Mouse (Mus musculus) MEL (cell line): ENCODE results near the gene Cry2. TPM values are rescaled to one million over a fixed set of nuclear protein-coding genes. Genes with fewer than 3 reads are reported as not detected.

Experiments used
- DNase-seq: peaks from one replicate; pipeline ENCODE4 v3.0.0; 2011; ENCODE audit warnings: low read depth, low spot score
- H3K27ac ChIP-seq: 2 replicates; pipeline ENCODE4 v1.5.1; 2012; ENCODE audit warnings: low read depth, mild to moderate bottlenecking, control low read depth, low read length, moderate library complexity; ENCODE audit not compliant: control insufficient read depth
- H3K27me3 ChIP-seq, 2 experiments: fragments of 150-350 bp in 1 of 2; sonication (generic) in 1 of 2; 2 replicates each; pipeline ENCODE4 v1.6.1; 2012; ENCODE audit warnings: low read length in 2 of 2, mild to moderate bottlenecking in 2 of 2, improper control_type of control experiment in 1 of 2, moderate library complexity in 1 of 2; ENCODE audit not compliant: insufficient read depth in 2 of 2, control insufficient read depth in 1 of 2
- H3K36me3 ChIP-seq, 2 experiments: 2 replicates each; pipeline ENCODE4 v1.6.1; 2012 to 2014; ENCODE audit warnings: low read length in 2 of 2, improper control_type of control experiment in 1 of 2, inconsistent platforms in 1 of 2, mild to moderate bottlenecking in 1 of 2; ENCODE audit not compliant: insufficient read depth in 2 of 2, control insufficient read depth in 1 of 2
- H3K4me1 ChIP-seq, 2 experiments: fragments of 150-350 bp in 1 of 2; sonication (generic) in 1 of 2; 2 replicates each; pipeline ENCODE4 v1.6.1; 2012; ENCODE audit warnings: low read length in 2 of 2, improper control_type of control experiment in 1 of 2, mild to moderate bottlenecking in 1 of 2; ENCODE audit not compliant: insufficient read depth in 2 of 2, control insufficient read depth in 1 of 2
- H3K4me3 ChIP-seq, 2 experiments: fragments of 150-350 bp in 1 of 2; sonication (generic) in 1 of 2; 2 replicates each; pipeline ENCODE4 v1.5.1; 2012; ENCODE audit warnings: low read depth in 2 of 2, low read length in 2 of 2, mild to moderate bottlenecking in 2 of 2, moderate library complexity in 2 of 2, control low read depth in 1 of 2, improper control_type of control experiment in 1 of 2; ENCODE audit not compliant: control insufficient read depth in 1 of 2, insufficient read depth in 1 of 2
- H3K79me2 ChIP-seq: 2 replicates; pipeline ENCODE4 v1.6.1; 2012; ENCODE audit warnings: mild to moderate bottlenecking, low read length, moderate library complexity; ENCODE audit not compliant: control insufficient read depth, poor library complexity, insufficient read depth
- H3K9ac ChIP-seq: 2 replicates; pipeline ENCODE4 v1.6.1; 2012; ENCODE audit warnings: low read depth, mild to moderate bottlenecking, control low read depth, low read length, moderate library complexity; ENCODE audit not compliant: control insufficient read depth, poor library complexity, severe bottlenecking
- H3K9me3 ChIP-seq: fragments of 150-350 bp; sonication (generic); replicated peaks from 2 replicates; pipeline ENCODE4 v1.6.1; 2012; ENCODE audit warnings: mild to moderate bottlenecking, low read length, improper control_type of control experiment, moderate library complexity; ENCODE audit not compliant: insufficient read depth
- CTCF ChIP-seq, 3 experiments: IDR thresholded peaks in 2 of 3; conservative IDR thresholded peaks in 1 of 3; 2 replicates each; pipeline ENCODE4 v1.5.1; 2011 to 2012; ENCODE audit warnings: low read length in 3 of 3, low read depth in 2 of 3, mild to moderate bottlenecking in 2 of 3, improper control_type of control experiment in 1 of 3, inconsistent platforms in 1 of 3, mixed read lengths in 1 of 3, moderate library complexity in 1 of 3; ENCODE audit not compliant: control insufficient read depth in 1 of 3, insufficient read depth in 1 of 3, poor library complexity in 1 of 3, severe bottlenecking in 1 of 3
- ELF1 ChIP-seq: IDR thresholded peaks from 2 replicates; pipeline ENCODE4 v1.6.1; 2014; ENCODE audit warnings: low read depth, mild to moderate bottlenecking, inconsistent platforms, low read length, improper control_type of control experiment, moderate library complexity
- EP300 ChIP-seq, 2 experiments: IDR thresholded peaks; 2 replicates each; pipeline ENCODE4 v1.6.1; 2011; ENCODE audit warnings: improper control_type of control experiment in 2 of 2, low read length in 2 of 2, low read depth in 1 of 2, mild to moderate bottlenecking in 1 of 2
- HCFC1 ChIP-seq: IDR thresholded peaks from 2 replicates; pipeline ENCODE4 v1.6.1; 2012; ENCODE audit warnings: low read depth, mild to moderate bottlenecking, inconsistent platforms, low read length, improper control_type of control experiment, moderate library complexity
- MAX ChIP-seq: IDR thresholded peaks from 2 replicates; pipeline ENCODE4 v1.6.1; 2011; ENCODE audit warnings: low read length, improper control_type of control experiment
- MAZ ChIP-seq: IDR thresholded peaks from 2 replicates; pipeline ENCODE4 v1.6.1; 2012; ENCODE audit warnings: low read depth, mild to moderate bottlenecking, inconsistent platforms, low read length, improper control_type of control experiment
- MXI1 ChIP-seq: IDR thresholded peaks from 2 replicates; pipeline ENCODE4 v1.6.1; 2011; ENCODE audit warnings: mild to moderate bottlenecking, low read depth, low read length, improper control_type of control experiment
- MYB ChIP-seq: IDR thresholded peaks from 2 replicates; pipeline ENCODE4 v1.6.1; 2011; ENCODE audit warnings: mild to moderate bottlenecking, low read depth, low read length, improper control_type of control experiment
- MYC ChIP-seq: IDR thresholded peaks from 2 replicates; pipeline ENCODE4 v1.6.1; 2011; ENCODE audit warnings: low read depth, mild to moderate bottlenecking, low read length, improper control_type of control experiment, moderate library complexity
- NELFE ChIP-seq: IDR thresholded peaks from 2 replicates; pipeline ENCODE4 v1.6.1; 2011; ENCODE audit warnings: low read depth, low read length, improper control_type of control experiment
- NRF1 ChIP-seq: IDR thresholded peaks from 2 replicates; pipeline ENCODE4 v1.6.1; 2014; ENCODE audit warnings: low read depth, mild to moderate bottlenecking, inconsistent platforms, low read length, improper control_type of control experiment, moderate library complexity; ENCODE audit not compliant: poor library complexity, insufficient read depth, severe bottlenecking
- POLR2AphosphoS2 ChIP-seq: IDR thresholded peaks from 2 replicates; pipeline ENCODE4 v1.6.1; 2011; ENCODE audit warnings: low read length, improper control_type of control experiment
- SIN3A ChIP-seq: IDR thresholded peaks from 2 replicates; pipeline ENCODE4 v1.6.1; 2012; ENCODE audit warnings: low read length, improper control_type of control experiment, inconsistent platforms
- SMC3 ChIP-seq: IDR thresholded peaks from 2 replicates; pipeline ENCODE4 v1.6.1; 2011; ENCODE audit warnings: low read depth, low read length, improper control_type of control experiment
- TAL1 ChIP-seq: IDR thresholded peaks from 2 replicates; pipeline ENCODE4 v1.6.1; 2012; ENCODE audit warnings: mild to moderate bottlenecking, inconsistent platforms, low read length, moderate library complexity, mixed read lengths
- TBP ChIP-seq: IDR thresholded peaks from 2 replicates; pipeline ENCODE4 v1.8.0; 2011; ENCODE audit warnings: low read depth, low read length, improper control_type of control experiment
- TCF12 ChIP-seq: IDR thresholded peaks from 2 replicates; pipeline ENCODE4 v1.6.1; 2014; ENCODE audit warnings: low read depth, mild to moderate bottlenecking, inconsistent platforms, low read length, improper control_type of control experiment, moderate library complexity
- UBTF ChIP-seq: IDR thresholded peaks from 2 replicates; pipeline ENCODE4 v1.6.1; 2012; ENCODE audit warnings: low read depth, mild to moderate bottlenecking, inconsistent platforms, low read length, improper control_type of control experiment, moderate library complexity, borderline replicate concordance; ENCODE audit not compliant: insufficient read depth
- USF1 ChIP-seq: IDR thresholded peaks from 2 replicates; pipeline ENCODE4 v1.6.1; 2014; ENCODE audit warnings: low read depth, mild to moderate bottlenecking, inconsistent platforms, low read length, improper control_type of control experiment, moderate library complexity
- ZMIZ1 ChIP-seq: IDR thresholded peaks from 2 replicates; pipeline ENCODE4 v1.6.1; 2012; ENCODE audit warnings: low read depth, mild to moderate bottlenecking, inconsistent platforms, low read length, improper control_type of control experiment, moderate library complexity
- ZNF384 ChIP-seq: IDR thresholded peaks from 2 replicates; pipeline ENCODE4 v1.6.1; 2012; ENCODE audit warnings: low read depth, mild to moderate bottlenecking, inconsistent platforms, low read length, improper control_type of control experiment
- polyA plus RNA-seq, 2 experiments: library from polyadenylated mRNA; stranded (reverse) in 1 of 2; unstranded in 1 of 2; fragments of >175 nt in 1 of 2; fragments of >200 nt in 1 of 2; gene quantifications; 2 replicates each; pipeline versions ENCODE4 v1.2.1 to v1.2.4; 2012; ENCODE audit warnings: low replicate concordance in 2 of 2, low read depth in 1 of 2; ENCODE audit not compliant: insufficient read length in 2 of 2, insufficient read depth in 1 of 2, missing spikeins in 1 of 2
- total RNA-seq: library from RNA; depleted of rRNA; stranded (reverse); fragments of 300-350 nt; gene quantifications from 2 replicates; pipeline ENCODE4 v1.2.3, GENCODE M21; 2012

Gene Cry2
- total and polyA plus RNA-seq, 3 experiments, result 13.3 to 36.2 TPM; not detected in 1

DNA sequence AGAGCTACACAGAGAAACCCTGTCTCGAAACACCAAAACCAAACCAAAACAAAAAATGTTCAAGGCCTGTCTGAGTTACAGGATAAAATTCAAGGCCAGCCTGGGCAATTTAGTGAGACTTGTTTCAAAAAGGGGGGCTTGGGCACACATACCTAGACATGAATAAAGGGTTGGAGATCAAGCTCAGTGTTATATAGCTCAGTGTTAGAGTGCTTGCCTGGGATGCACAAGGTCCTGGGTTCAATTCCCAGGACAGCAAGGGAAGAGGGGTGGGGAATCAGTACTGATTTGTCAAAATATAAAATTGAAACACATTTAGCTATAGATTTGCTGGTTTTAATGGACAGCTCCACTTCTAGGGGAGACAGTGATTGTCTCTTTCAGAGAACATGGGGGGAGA lies 27.4 kb upstream of the Cry2 start:
- H3K27ac ChIP-seq, result no peak overlapping the region
- no peaks in the 10 kb centered on the region for H3K27me3 ChIP-seq
- TF ChIP-seq SMC3, result no peak
- peak; percentile 80 for TF ChIP-seq TBP
- H3K4me3 ChIP-seq, result no peak overlapping the region
- H3K4me1 ChIP-seq, result peaks cover 6 to 23% of the 10 kb centered on the region in 2 experiments; a peak in 3 of 4 replicates
- no peak overlapping the region for H3K9ac ChIP-seq
- no peak for DNase-seq
- peaks cover 33% of the 10 kb centered on the region for H3K79me2 ChIP-seq
- H3K36me3 ChIP-seq, result peaks cover 0 to 19% of the 10 kb centered on the region in 2 experiments; a peak in 2 of 4 replicates
- H3K9me3 ChIP-seq, result no peaks in the 10 kb centered on the region

DNA sequence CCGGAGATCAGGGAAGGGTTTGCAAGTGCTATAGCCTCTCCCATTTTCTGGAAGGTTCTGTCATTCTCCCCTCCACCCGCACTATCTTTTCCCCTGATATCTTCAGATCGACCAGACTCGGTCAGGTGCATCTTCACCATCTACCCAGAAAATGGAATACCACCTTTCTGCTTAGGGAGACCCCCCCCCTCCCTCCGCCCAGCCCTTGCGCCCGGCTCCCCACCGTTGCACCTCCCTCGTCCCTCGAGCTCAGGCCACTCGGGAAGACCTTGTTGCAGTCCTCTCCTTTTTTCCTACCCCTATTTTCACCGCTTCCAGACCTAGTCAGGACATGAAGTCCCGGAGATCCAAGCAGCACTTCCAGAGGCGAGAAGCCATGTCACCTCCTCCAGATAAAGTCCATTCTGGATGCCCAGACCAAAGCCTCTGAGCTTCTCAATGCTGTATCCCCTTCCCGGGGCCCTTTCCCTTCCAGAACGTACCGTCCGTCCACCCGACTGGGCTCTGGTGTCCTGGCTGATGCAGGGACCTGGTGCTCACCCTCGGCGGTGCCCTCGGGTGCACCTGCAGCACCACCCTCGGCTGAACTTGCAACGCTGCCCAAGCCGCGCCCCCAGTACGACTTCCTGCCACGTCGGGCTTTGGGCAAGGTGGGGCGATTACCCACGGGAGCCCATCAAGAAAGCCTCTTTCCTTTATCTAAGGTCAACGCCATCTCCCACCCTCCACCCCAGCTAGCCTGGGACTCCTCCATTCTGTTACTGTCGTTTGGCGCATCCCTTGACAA lies 26.3 kb upstream of the Cry2 start, which contains the start of gene Slc35c1:
Gene Slc35c1 (minus strand): TSS at position 618 of the 787 bp plus-strand sequence.
- DNase-seq, result peak; percentile 49
- Histone ChIP-seq H3K27ac (peak within 1 kb of the TSS; percentile 81), H3K36me3 (peaks cover 0 to 28% of the 10 kb centered on the region in 2 experiments; a peak in 2 of 4 replicates), H3K9me3 (no peaks in the 10 kb centered on the region), H3K9ac (peak within 1 kb of the TSS; percentile 88), H3K27me3 (no peaks in the 10 kb centered on the region), H3K79me2 (peaks cover 38% of the 10 kb centered on the region), H3K4me1 (peaks cover 8 to 28% of the 10 kb centered on the region in 2 experiments), H3K4me3 (peak within 1 kb of the TSS; percentile 80 to 88)
- TF ChIP-seq UBTF (no peak), NELFE (peak; percentile 35; the same call in 1 of the 2 replicates), ELF1 (0 out of 2 replicates have a peak, but pooled peaks have one; percentile 17), TCF12 (0 out of 2 replicates have a peak, but pooled peaks have one; percentile 7)

DNA sequence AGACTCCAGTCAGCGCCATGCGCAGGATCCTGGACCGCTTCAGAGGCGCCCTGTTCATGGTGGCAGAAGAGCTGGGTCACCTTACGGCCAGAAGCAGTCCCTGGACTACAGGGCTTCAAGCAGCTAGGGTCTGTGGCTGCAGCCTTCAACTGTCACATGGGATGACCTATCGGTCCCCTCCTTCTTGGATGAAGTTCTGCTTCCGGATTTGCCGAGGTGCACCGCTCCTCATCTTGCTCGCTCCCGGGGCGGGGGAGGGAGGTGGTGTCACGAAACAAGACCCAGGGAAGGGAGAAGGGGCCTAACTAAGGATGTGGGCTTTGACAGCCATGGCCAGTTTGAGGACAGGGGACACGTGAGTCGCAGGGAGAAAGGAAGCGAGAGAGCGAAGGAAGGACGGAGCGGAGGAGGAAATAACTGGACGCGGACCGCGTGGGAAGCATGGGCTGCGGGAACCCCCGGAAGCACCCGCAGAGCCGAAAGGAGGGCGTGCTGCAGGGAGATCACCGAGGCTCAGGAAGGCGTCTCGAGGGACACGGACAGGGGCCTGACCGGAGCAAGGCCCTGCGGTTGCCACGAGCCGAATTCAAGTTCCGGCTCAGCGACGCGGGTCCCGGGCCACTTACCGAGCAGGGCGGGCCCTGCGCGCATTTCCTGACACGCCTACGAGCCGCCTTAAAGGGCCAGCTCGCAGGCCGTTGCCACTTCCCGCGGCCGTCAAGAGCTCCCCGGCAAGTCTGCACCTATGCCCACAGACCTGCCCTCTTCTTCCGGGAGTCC lies 25.5 kb upstream of the Cry2 start:
- peaks cover 7 to 28% of the 10 kb centered on the region in 2 experiments for H3K4me1 ChIP-seq
- peak; percentile 91 for DNase-seq
- H3K27ac ChIP-seq, result peak overlapping the region; percentile 81
- TF ChIP-seq POLR2AphosphoS2, result peak; percentile 53; the same call in 1 of the 2 replicates
- TF ChIP-seq NRF1, result peak; percentile 44; the same call in 1 of the 2 replicates
- TF ChIP-seq MAZ, result peak; percentile 72; the same call in 1 of the 2 replicates
- no peak for TF ChIP-seq ZNF384
- TF ChIP-seq ELF1, result peak; percentile 92
- no peak for TF ChIP-seq TAL1
- peak; percentile 71; the same call in 1 of the 2 replicates for TF ChIP-seq MAX
- 0 out of 2 replicates have a peak, but pooled peaks have one; percentile 27 for TF ChIP-seq MYB
- TF ChIP-seq MYC, result peak; percentile 72
- peak; percentile 92 for TF ChIP-seq MXI1
- no peak for TF ChIP-seq CTCF (IDR thresholded peaks at IDR 0.05 in 2 of 3, conservative IDR thresholded peaks at IDR 0.05 in 1 of 3; ENCODE audit: control insufficient read depth in 1 of 3, insufficient read depth in 1 of 3, low read depth in 2 of 3, low read length in 3 of 3, poor library complexity in 1 of 3, severe bottlenecking in 1 of 3)
- peak; percentile 84 for TF ChIP-seq HCFC1
- peak; percentile 71 for TF ChIP-seq USF1
- peak; percentile 74 for TF ChIP-seq TBP
- peak in 1 of 2 experiments; percentile 29; a peak in 1 of 4 replicates for TF ChIP-seq EP300 (IDR thresholded peaks at IDR 0.05; ENCODE audit: low read depth in 1 of 2, low read length in 2 of 2)
- TF ChIP-seq NELFE, result peak; percentile 91
- peak; percentile 91 for TF ChIP-seq SIN3A
- TF ChIP-seq TCF12, result 0 out of 2 replicates have a peak, but pooled peaks have one; percentile 8
- peak; percentile 72; the same call in 1 of the 2 replicates for TF ChIP-seq ZMIZ1

More for the DNA sequence above, 25.5 kb upstream of the Cry2 start:
- Histone ChIP-seq H3K36me3 (peaks cover under 1 to 28% of the 10 kb centered on the region in 2 experiments; a peak in 2 of 4 replicates), H3K79me2 (peaks cover 39% of the 10 kb centered on the region), H3K9me3 (no peaks in the 10 kb centered on the region), H3K9ac (peak overlapping the region; percentile 88), H3K4me3 (peak overlapping the region; percentile 80 to 88), H3K27me3 (no peaks in the 10 kb centered on the region)
